Comparison of ENCODE assay signal across 14 mouse cellular contexts in genomic region chr2:68884573-68884972, GRCm38 (mm10). TPM values are rescaled to one million over a fixed set of nuclear protein-coding genes. Genes with fewer than 3 reads are reported as not detected.
A peak's percentile ranks its signal among the peaks of the same experiment; 100 is the strongest.
DNase-seq lines count a peak whose midpoint lies in the region; ATAC-seq and TF ChIP-seq lines count a peak whose summit lies in the region.
"Had no signal": no experiment of that assay in that cellular context is flagged by ENCODE, and none has a peak within 500 bp of the region (broad histone marks: within the 10 kb centered on the region; RNA-seq: fewer than 3 reads in every experiment).

No protein-coding gene starts in this region.

- peak; percentile 57 for ATAC-seq in lung, postnatal 0 days
- no peak for ATAC-seq in inflammation-experienced regulatory T-cells, adult 6 months
- ATAC-seq: intestine, embryonic 16.5 days had no signal

- no peak for TF ChIP-seq POLR2A in lung, adult 2 months (IDR thresholded peaks at IDR 0.05; ENCODE audit: borderline replicate concordance, extremely low read depth, low read depth, low read length)

- no peak overlapping the region for H3K9ac ChIP-seq in lung, postnatal 0 days (replicated peaks; ENCODE audit: low read depth)
- H3K9ac ChIP-seq: embryonic facial prominence, embryonic 15.5 days; limb, embryonic 15.5 days had no signal

- H3K27ac ChIP-seq in lung, postnatal 0 days (ENCODE audit: low read length): no peak overlapping the region
- H3K27ac ChIP-seq: embryonic facial prominence, embryonic 15.5 days; hindbrain, embryonic 10.5 days; limb, embryonic 15.5 days had no signal

- H3K27me3 ChIP-seq in lung, postnatal 0 days (replicated peaks; ENCODE audit: insufficient read depth, low read length): no peaks in the 10 kb centered on the region
- H3K27me3 ChIP-seq: embryonic facial prominence, embryonic 15.5 days; limb, embryonic 15.5 days had no signal

- no peaks in the 10 kb centered on the region for H3K36me3 ChIP-seq in lung, postnatal 0 days (ENCODE audit: insufficient read depth, low read length)
- H3K36me3 ChIP-seq: embryonic facial prominence, embryonic 15.5 days; hindbrain, embryonic 10.5 days; limb, embryonic 15.5 days had no signal

- WGBS in lung, postnatal 0 days: 60% methylated on average over 7 of the region's 7 CpGs
- 57% methylated on average over 7 of the region's 7 CpGs for WGBS in lung, adult 2 months

- H3K9me3 ChIP-seq in lung, postnatal 0 days (ENCODE audit: low read length): no peaks in the 10 kb centered on the region
- H3K9me3 ChIP-seq: embryonic facial prominence, embryonic 15.5 days; hindbrain, embryonic 10.5 days; limb, embryonic 15.5 days had no signal

- TF ChIP-seq CTCF in lung, postnatal 0 days (IDR thresholded peaks at IDR 0.05): no peak
- TF ChIP-seq CTCF in lung, adult 2 months (IDR thresholded peaks at IDR 0.05; ENCODE audit: insufficient read depth, low read length): no peak

- TF ChIP-seq EP300 in lung, postnatal 0 days (IDR thresholded peaks at IDR 0.05): no peak; the same call in 1 of the 2 replicates

- H3K4me1 ChIP-seq in lung, postnatal 0 days (ENCODE audit: insufficient read depth, low read depth, low read length): 0 out of 2 replicates have a peak, but pooled peaks cover 3% of the 10 kb centered on the region
- H3K4me1 ChIP-seq in lung, adult 2 months (ENCODE audit: control insufficient read depth, insufficient read depth, low read length): no peaks in the 10 kb centered on the region

- peak; percentile 33 for DNase-seq in lung, postnatal 0 days (ENCODE audit: low spot score)
- no peak for DNase-seq in lung, adult 2 months
- DNase-seq in frontal cortex, adult 2 months (ENCODE audit: extremely low spot score in 1 of 2, low spot score in 1 of 2): peak; percentile 64 to 81
- DNase-seq in left cerebral cortex, postnatal 25 days (ENCODE audit: low spot score in 2 of 2): peak; percentile 68 to 93
- peak; percentile 25 for DNase-seq in skeletal muscle tissue, adult 2 months (ENCODE audit: low read depth, low spot score)
- no peak for DNase-seq in thymus, postnatal 0 days (ENCODE audit: low spot score)
- DNase-seq: cerebellum, postnatal 25 days; kidney, postnatal 14 days had no signal

- intact Hi-C loops in left cerebral cortex, postnatal 25 days (cut with DNase I): loop anchor here (1.0 kb wide), 1 partner anchor 12 kb away; no protein-coding TSS in a partner anchor

- H3K4me2 ChIP-seq in lung, postnatal 0 days (replicated peaks; ENCODE audit: low read depth, low read length): no peak overlapping the region
- H3K4me2 ChIP-seq: embryonic facial prominence, embryonic 15.5 days; heart, embryonic 11.5 days; limb, embryonic 15.5 days had no signal

- no peak overlapping the region for H3K4me3 ChIP-seq in lung, postnatal 0 days (ENCODE audit: low read depth, low read length)
- no peak overlapping the region for H3K4me3 ChIP-seq in lung, adult 2 months (replicated peaks; ENCODE audit: extremely low read depth, low read depth, low read length)
- H3K4me3 ChIP-seq: embryonic facial prominence, embryonic 15.5 days; hindbrain, embryonic 10.5 days; limb, embryonic 15.5 days had no signal

RNA-seq across cellular contexts. Expression of gene Cers6, which starts 23.3 kb away (rescaled TPM):
- polyA plus RNA-seq in lung, postnatal 0 days (2015; fragmentation: Nextera tagmentation; extraction: Ambion mirVana): 9.6 and 11.4 TPM in 2 replicates
- 10.7 and 16.2 TPM in 2 replicates for polyA plus RNA-seq in lung, adult 2 months (2012; rRNA removed)
- polyA plus RNA-seq in frontal cortex, adult 2 months (2012; rRNA removed): 37.0 and 37.7 TPM in 2 replicates
- 10 to 100 TPM; 72.1 to 76.6 TPM for total RNA-seq in left cerebral cortex, postnatal 25 days (2021)
- polyA plus RNA-seq in thymus, postnatal 0 days (2015; fragmentation: Nextera tagmentation; extraction: Ambion mirVana): 11.9 and 13.8 TPM in 2 replicates
- polyA plus RNA-seq in inflammation-experienced regulatory T-cells, adult 6 months (2017; shearing (Covaris generic)): 1 to 10 TPM; 1.8 to 3.8 (median 3.0) TPM

Comparison
In these comparisons a context has a peak if more than half of its experiments do, and no peak if none do; other contexts are left out.
1. DNase-seq: peak in lung, postnatal 0 days (single experiment), frontal cortex, adult 2 months (2 of 2), left cerebral cortex, postnatal 25 days (2 of 2) and skeletal muscle tissue, adult 2 months (single experiment); none in lung, adult 2 months (single experiment) and thymus, postnatal 0 days (single experiment).